Mouse (Mus musculus) layer of hippocampus, adult 9-10 months (tissue): ENCODE measurements at regions not wholly inside any gene's neighbourhood (a gene's known extent, or its start where the extent isn't known, plus 50 kb on each side); places are given as distances from the start of the nearest gene placed in this dataset.

Experiments used
- DNase-seq: peaks from one replicate; pipeline ENCODE4 v3.0.0; 2022; ENCODE audit warnings: low spot score

GRCm38 (mm10) chr16:87069294-87069693 is 284.7 kb upstream of the N6amt1 start:
- DNase-seq = no peak

GRCm38 (mm10) chr16:87067981-87068380 is 286.0 kb upstream of the N6amt1 start:
- DNase-seq = no peak

- DNase-seq = no peak
Measured at GRCm38 (mm10) chr16:87067523-87067922, 286.5 kb upstream of the N6amt1 start.

- no peak for DNase-seq
Measured at GRCm38 (mm10) chr16:87060473-87060872, 293.5 kb upstream of the N6amt1 start.

GRCm38 (mm10) chr16:87049741-87050383 is 304.1 kb upstream of the N6amt1 start:
- no peak for DNase-seq

GRCm38 (mm10) chr16:87044773-87045561 is 309.0 kb upstream of the N6amt1 start:
- DNase-seq = no peak

- no peak for DNase-seq
Measured at GRCm38 (mm10) chr16:87043689-87044088, 310.3 kb upstream of the N6amt1 start.

- DNase-seq = no peak
Measured at GRCm38 (mm10) chr16:87040366-87040765, 313.6 kb upstream of the N6amt1 start.

- DNase-seq = no peak
Measured at GRCm38 (mm10) chr16:87039861-87040260, 314.1 kb upstream of the N6amt1 start.

- no peak for DNase-seq
Measured at GRCm38 (mm10) chr16:87037061-87037460, 316.9 kb upstream of the N6amt1 start.

- DNase-seq = no peak
Measured at GRCm38 (mm10) chr16:87031836-87032235, 322.1 kb upstream of the N6amt1 start.

- DNase-seq = no peak
Measured at GRCm38 (mm10) chr16:87028516-87029145, 325.4 kb upstream of the N6amt1 start.

GRCm38 (mm10) chr16:87027621-87028020 is 326.4 kb upstream of the N6amt1 start:
- no peak for DNase-seq

- DNase-seq = no peak
Measured at GRCm38 (mm10) chr16:87022041-87022440, 331.9 kb upstream of the N6amt1 start.

- no peak for DNase-seq
Measured at GRCm38 (mm10) chr16:87017107-87017670, 336.8 kb upstream of the N6amt1 start.

- DNase-seq = no peak
Measured at GRCm38 (mm10) chr16:87001579-87001978, 352.4 kb upstream of the N6amt1 start.

- no peak for DNase-seq
Measured at GRCm38 (mm10) chr16:87001135-87001534, 352.9 kb upstream of the N6amt1 start.

- no peak for DNase-seq
Measured at GRCm38 (mm10) chr16:86971691-86972090, 382.3 kb upstream of the N6amt1 start.

- no peak for DNase-seq
Measured at GRCm38 (mm10) chr16:86949681-86950080, 404.3 kb upstream of the N6amt1 start.

- DNase-seq = no peak
Measured at GRCm38 (mm10) chr16:86945531-86946144, 408.3 kb upstream of the N6amt1 start.

GRCm38 (mm10) chr16:86945058-86945457 is 408.9 kb upstream of the N6amt1 start:
- DNase-seq = no peak

- no peak for DNase-seq
Measured at GRCm38 (mm10) chr16:86934989-86935388, 419.0 kb upstream of the N6amt1 start.
